Mouse (Mus musculus) frontal cortex, postnatal 36 days (tissue): ENCODE data around the gene Traf3ip1.

Source experiments
- DNase-seq, 2 experiments: peaks; one replicate each; pipeline ENCODE4 v3.0.0; 2022; ENCODE audit warnings: low spot score in 2 of 2

The Traf3ip1 gene

DNA sequence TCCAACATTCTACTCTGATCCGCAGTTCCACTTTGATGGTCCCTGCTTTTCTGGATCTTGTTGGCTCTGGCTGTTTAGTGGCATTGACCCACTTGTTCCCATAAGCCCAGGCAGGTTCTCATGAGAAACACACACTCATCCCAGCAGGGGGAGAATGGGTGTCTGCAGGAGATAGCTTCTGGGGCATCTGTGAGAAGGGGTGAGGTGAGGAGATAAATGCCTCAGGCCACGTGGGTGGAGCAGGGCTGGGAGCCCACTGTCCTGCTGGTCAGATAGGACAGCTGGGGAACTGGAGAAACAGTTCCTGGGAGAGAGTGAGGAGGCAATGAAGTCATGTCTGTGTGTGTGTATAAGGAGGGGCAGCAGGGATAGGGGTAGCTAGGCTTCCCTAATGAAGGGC is 39.0 kb downstream of the Traf3ip1 start:
- no peak for DNase-seq

DNA sequence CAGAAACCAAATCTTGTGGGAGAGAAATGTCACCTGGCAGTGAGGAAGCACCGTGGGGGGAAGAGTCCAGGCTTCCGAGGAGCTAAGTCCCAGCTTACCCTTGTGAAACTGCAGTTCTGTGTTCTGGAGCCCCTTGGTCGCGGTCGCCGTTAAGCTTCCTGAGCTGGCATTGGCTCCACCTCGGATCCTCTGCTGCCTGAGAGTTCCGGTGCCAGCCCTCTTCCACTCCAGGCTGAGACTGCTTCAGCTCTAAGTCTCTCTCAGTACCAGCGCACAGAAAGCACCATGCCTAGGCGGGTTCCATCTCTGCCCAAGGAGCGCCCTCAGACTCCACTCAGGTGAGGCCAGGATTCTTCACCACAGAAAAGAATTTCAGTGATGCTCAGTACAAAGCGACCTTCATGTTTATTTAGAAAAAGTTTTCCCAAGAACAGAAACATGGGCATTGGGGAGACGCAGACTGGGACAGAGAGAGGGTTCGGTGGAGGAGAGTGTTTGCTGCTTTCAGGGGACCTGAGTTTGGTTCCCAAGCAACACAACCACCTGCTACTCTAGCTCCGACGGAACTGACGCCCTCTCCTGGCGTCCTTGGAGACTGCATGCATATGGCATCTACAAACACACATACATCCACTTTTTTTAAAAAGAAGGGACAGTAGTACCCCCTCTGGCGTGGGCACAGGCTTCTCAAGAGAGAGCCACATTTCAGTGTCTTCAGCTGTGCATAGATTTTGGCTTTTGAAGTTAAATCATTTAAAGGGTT is 39.7 kb downstream of the Traf3ip1 start:
- DNase-seq, result no peak

DNA sequence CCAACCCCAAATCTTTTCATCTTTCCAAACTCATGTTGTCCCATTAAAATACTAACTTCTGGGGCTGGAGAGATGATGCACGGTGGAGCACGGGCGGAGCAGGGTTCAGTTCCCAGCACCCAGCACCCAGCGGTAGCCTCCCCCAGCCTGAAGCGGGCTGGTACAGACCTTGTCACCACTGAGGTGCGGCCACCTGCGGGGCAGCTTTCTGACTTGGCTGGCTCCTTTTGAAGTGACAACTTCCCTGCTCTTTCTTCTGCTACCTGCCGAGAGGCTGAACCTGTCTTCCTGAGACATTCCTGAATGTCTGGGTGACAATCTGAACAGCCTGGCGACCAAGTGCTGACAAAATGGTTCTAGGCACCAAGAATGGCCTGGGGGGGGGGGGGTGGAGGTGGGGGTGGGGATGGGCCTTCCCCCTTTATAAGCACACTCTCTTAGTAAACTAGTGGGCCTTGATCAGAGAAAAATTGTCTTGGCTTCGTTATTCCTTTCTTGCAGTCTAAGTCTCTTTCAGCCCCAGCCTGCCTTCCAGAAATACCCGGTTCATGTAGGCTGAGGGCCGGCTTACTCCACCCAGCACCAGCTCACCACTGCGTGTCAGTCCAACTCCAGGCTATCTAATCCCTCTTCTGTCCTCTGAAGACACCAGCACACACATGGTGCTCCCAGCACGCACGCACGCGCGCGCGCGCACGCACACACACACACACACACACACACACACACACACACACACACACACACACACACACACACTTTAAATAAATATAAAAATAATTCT is 43.5 kb downstream of the Traf3ip1 start:
- no peak for DNase-seq

DNA sequence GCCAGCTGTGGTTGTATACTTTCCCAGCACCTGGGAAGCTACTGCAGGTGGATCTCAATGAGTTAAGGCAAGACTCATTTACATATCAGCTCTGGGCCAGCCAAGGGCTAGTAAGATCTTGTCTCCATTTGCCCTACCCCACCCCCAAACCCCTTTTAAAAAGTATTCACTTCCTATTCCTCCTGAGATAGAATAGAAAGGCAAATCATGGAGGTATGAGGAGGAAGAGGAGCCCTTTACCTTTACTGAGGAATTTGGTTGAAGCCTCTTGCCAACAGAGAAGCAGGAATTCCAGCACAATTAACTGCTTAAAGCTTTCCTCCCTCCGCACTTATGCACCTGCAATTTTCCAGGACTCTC is 44.1 kb downstream of the Traf3ip1 start:
- no peak for DNase-seq

DNA sequence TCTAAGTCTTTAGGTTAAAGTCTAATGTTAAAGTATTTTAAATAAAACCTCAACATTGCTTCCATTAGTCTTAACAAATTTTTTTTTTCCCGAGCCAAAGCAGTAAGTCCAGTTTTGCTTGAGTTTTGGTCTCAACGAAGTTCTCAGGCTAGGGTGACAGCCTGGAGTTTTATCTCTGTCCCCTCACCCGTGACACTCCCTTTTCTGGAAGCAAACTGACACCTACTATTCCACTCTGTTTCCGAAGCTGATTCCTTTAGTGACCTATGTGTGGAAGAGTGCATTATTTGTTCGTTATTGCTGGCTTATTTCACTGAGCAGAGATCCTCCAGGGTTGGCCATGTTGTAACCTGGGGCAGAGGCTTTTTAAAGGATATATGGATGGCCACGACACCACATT is 44.8 kb downstream of the Traf3ip1 start:
- DNase-seq, result no peak

DNA sequence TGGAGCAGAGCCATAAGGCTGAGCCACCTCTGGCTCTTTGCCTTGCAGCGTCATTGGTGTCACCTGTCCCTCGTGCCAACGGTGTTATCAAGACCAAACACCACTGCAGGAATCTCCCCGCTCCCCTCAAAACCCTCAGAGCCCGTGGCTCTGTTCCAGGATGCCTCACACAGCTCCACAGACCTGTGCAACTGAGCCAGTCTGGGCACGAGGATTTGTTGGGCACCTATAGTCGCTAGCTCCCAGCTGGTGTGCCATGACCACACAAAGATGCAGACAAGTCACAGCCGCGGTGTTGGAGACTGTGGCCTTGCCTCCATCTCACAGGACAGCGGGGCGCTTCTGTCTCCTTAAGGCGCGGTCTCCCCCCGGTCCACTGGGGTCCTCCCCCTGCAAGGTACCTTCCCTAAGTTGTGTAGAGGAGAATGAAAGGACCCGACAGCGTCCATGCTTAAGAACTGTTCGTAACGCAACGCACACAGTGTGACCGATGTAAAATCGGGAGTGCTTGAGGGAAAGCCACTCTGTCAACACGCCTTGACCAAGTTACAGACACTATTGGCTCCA is 45.3 kb downstream of the Traf3ip1 start:
- peak in 1 of 2 experiments; percentile 22 for DNase-seq

DNA sequence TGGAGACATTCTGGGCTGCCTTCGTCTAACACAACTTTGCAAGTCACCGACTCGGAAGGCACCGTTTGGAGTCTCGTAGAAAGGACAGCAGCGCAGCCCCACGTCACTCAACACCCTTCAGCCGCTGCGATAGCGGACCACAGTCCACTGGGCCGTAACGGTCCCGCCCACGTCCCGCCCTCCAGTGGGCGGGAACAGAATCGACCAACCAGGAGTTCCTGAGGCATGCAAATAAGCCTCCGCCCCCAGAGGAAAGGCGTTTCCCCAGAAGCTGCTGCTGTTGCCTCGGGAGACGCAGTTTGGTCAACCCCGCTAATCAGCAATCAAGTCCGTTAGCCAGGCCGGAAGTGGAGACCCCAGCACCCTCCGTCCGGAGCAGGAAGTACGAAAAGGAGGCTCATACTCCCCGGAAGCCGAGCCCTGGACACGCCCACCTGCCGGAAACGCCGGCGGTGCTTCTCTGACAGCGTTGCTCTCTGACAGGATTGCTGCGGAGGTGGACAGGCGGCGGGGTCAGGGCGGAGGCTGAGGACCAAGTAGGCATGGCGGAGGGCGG is 45.9 kb downstream of the Traf3ip1 start, which contains the start of gene Asb1:
Asb1 (plus strand) TSS at position 274 of the 556 bp plus-strand sequence.
- peak; percentile 89 to 96 for DNase-seq

DNA sequence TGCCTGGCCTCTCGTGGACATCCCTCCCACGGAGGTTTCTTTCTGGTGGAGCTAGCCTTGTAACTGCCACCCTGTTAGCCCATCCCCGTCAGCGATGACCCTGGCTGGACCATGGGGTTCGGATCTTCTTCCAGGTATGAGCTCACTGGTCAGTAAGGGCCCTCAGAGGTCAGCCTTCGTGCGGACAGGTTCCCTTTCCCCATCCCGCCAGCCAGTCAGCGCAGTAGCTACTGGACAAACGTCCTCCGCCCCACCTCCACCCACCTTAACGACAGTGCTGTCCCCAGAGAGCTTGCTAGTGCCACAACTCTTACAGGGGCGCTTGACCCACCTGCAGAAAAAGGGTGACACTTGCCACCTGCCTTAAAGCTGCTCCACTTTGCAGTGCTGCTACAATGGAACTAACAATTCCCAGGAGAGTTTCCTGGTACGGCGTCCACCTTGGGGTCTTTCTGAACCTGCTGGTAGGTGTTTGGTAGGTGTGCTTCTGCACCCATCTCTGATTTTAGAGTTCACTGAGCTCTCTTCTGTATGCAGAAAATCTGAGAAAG is 46.7 kb downstream of the Traf3ip1 start:
- DNase-seq, result no peak

DNA sequence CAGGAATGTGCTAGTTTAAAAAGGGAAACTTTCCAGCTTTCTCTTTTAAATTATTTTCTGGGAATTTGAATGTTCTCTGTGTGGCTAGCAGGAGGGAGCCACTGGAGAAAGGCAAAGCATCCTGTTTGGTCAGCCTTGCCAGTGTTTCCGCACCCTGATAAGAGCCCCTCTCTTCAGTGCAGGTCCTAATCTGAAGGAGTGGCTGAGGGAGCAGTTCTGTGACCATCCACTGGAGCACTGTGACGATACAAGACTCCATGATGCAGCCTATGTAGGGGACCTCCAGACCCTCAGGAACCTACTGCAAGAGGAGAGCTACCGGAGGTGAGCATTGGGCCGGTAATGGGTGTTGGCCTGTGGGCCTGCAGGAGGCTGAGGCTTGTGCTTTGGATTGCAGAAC is 49.5 kb downstream of the Traf3ip1 start:
- DNase-seq, result no peak

DNA sequence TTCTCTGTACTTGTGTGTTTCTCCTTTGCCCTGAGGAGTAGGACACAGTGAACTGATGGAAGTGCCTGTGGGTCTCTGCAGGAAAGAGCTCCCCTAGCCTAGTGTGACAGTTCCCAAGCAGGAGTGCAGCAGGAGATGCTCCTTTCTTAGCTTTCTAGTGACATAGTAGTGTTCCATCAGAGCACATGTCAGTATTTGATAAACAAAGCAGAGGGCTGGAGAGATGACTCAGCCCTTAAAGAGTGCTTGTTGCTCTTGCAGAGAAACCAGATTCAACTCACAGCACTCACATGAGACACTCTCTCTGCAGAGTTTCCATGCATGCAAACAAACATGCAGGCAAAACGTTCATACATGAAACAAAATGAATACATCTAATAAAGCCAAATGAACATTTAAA is 50.8 kb downstream of the Traf3ip1 start:
- no peak for DNase-seq

DNA sequence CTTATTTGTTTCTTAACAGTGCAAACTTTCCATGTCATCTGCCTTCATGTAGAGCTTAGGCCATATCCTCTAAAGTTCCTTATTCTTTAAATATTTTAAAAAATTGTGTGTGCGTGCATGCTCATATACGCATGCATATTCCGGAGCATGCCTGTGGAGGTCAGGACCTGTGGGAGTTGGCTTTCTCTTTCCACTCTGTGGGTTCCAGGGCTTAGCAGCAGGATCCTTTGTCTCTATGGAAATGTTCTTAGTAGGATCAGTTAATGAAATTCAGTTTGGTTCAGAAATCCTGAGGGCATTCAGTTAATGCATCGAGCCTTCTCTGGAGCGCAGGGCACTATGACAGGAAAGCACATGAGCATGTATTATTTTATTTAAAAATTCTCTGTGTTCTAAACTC is 53.1 kb downstream of the Traf3ip1 start:
- DNase-seq, result no peak

DNA sequence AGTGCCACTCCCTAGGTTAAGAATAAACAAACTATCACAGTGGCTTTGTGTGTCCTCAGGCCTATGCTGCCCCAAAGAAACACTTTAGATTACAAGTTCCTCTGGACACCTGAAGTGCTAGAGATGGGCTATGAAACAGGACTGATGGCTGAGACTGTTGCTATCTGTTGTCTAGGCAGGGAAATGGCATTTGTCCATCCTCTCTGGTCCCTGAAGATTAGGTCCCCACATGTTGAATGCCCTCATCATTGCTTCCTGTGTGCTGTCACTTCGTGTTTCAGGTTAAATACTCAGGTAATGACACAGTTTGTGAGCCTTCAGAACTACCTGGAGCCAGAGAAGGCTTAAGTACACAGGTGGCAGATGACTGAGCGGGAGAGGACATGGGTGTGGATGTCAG is 54.6 kb downstream of the Traf3ip1 start:
- DNase-seq, result no peak

DNA sequence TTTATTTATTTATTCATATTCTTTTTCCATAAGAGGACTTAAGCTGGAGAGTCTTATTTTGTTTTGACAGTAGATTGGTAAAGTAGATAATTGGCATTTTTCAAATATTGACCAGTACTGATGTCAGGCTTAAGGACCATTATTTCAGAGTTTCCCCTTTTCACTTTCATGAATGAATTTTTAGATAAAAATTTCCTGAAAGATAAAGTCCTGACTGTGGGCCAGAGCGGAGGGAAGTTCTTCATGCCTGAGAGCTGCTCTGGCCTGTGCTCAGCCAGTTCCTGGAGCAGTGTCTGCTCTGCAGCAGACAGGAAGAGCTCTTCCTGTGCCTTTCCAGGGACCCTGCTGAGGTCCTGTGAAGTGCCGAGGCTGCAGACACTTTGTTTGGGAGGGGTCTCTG is 62.7 kb downstream of the Traf3ip1 start:
- DNase-seq, result no peak

DNA sequence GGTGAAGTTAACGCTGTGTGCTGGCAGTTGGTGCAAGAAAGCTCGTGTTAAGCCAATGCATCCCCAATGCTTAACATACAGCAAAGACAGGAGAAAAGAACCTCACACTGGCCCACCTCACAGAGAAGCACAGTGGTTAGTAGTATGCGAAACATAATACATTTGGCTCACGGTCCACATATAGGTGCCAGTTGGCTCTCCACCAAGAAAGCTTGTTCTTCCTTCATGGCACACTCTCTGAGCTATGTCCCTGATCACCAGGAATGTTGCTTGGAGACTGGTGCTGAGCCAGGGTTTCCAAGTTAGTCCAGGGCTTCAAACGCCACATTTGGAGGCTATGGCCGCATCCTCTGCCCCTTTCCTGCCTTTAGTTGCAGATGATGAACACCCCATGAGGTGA is 66.8 kb downstream of the Traf3ip1 start:
- no peak for DNase-seq

DNA sequence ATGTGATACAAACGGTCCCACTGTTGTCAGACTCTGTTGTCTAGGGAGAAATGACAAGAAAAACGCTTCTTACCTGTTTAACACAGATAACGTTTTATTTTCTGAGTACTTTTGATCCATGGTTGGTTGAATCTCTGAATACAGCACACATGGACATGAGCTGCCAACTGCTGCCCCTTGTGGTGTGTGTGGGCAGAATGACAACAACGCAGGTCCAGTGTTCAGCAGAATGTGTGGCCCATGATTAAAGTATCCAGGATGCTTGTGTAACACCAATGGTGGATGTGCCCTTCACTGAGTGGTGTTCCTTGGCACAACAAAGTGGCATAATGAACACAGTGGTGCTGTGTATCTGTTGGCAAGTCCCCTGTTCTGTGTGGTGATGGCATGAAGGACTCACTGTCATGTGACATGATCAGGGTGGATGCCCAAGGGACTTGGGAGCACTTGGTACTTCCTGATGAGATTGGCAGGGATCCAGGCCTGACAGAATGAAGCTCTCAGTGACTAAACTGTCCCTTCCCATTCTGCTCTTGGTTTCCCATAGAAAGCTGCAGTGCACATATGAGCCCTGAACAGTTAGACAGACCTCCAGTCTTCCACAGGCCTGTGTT is 68.6 kb downstream of the Traf3ip1 start:
- DNase-seq, result no peak

DNA sequence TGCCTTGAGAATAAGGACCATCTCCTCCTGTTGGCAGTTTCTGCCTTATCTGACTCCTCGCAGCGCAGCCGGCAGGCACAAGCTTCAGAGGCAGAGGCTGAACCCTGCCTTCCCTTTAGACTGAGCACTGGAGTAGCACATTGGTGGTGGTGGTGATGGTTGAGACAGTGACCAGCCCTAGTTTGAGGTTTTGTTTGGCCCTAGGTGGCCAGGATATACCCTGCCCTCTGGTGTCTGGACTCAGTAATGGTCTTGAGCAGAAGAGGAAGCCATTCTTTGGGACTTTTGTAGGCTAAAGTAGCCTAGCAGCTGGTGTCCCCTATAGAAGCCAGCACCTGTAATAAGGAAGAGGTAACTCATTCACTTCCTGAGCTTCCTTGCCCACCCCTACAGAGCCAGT is 69.6 kb downstream of the Traf3ip1 start:
- no peak for DNase-seq

DNA sequence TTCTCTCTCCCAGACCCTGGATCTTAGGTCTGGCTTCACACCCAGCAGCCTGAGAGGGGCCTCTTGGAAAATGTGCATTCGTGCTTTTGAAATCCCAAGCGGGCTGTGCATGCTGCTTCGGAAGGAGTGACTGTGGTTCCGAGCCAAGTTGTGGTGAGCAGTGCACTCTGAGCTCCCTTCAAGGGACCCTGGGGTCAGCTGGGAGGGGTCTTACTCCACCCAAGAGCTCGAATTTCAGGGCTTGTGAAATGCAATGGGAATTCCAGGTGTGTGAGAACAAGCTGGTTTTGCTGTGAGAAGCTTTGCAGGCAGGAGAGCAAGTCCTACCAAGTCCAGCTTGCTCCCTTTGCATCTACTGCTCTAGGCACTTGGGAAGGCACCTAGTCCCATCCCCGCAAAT is 70.2 kb downstream of the Traf3ip1 start:
- DNase-seq, result no peak

DNA sequence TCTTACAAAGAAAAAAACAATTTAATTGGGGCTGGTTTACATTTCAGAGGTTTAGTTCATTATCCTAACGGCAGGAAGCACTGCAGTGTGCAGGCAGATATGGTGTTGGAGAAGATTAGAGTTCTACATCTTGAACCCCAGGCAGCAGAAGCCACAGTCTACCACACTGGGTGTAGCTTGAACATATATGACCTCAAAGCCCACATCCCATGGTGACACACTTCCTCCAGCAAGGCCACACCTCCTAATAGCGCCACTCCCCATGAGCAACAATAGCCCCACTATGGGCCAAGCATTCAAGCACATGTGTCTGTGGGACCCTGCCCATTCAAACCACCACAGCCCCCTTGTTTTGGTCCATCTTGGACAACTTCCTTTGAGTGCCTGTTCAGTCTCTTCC is 72.8 kb downstream of the Traf3ip1 start:
- no peak for DNase-seq

DNA sequence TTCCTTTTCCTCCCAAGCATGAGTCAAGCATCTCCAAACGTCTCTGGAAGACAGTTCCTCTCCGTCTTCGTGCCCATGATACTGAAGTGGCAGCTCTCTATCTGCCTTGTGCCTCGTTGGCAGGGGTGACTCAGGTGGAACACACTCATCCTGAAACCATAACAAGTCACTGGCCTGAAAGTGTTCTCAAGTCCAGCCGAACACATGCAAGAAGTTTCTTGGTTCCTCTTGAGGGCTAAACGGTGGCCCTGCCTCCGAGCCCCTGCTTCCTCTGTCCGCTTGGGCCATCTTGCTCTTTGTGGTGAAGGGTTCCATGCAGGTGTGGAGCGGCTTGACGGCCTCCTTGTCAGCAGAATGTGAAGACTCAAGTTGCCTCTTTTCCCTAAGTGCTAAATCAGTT is 78.0 kb downstream of the Traf3ip1 start:
- no peak for DNase-seq

DNA sequence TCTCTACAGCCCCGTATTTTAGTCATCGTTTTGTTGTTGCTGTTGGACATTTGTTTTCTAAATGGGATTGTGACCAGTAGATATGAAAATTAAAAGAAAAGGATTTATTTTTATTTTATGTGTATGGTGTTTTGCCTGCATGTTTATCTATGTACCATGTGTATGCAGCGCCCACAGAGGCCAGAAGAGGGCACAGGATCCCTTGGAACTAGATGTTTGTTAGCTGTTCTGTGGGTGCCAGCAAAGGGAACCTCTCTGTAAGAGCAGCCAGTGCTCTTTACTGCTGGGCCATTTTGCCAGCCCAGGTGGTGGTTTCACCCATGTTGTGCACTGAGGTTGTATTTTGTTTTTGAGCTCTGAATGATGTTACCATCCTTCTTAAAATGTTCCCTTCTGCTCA is 79.8 kb downstream of the Traf3ip1 start:
- peak; percentile 36 to 67 for DNase-seq

DNA sequence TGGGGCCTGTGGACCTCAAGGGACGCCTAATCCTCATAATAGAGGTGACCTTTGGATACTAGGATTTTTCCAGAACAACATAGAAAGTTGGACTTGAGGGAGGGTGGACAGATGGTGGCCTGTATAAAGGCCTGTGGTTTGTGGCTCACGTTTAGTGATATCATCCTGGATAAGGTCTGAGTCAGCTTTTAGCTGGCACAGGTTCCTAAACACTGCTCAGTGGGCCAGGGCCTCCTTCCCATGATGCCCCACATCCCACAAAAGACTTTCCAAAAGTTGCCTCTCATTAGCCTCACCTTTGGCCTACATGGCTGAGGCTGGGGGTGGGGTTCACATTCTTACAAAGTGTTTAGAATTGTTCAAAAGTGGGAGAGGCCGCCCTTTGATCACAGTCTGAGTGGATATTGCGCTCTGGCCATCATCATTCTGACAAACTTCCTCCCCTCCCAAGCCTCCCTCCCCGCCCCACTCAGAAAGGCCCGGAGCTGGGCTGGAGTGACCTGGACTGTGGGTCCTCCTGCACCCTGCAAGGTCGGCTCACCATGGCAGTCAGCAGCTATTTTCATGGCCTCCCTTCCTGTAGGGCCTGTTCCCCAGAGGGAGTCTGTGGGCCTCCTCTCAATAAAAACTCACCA is 83.6 kb downstream of the Traf3ip1 start:
- DNase-seq, result no peak
